Mouse (Mus musculus) gastrocnemius, adult 2 months (tissue): ENCODE results near the gene Mrpl35. TPM values are rescaled to one million over a fixed set of nuclear protein-coding genes. Genes with fewer than 3 reads are reported as not detected.

Experiments
- DNase-seq: peaks from one replicate; pipeline ENCODE4 v3.0.0; 2022
- H3K27ac ChIP-seq: fragments of 200-600 bp; 2 replicates; pipeline ENCODE4 v1.8.1; 2022; ENCODE audit warnings: mild to moderate bottlenecking
- H3K4me3 ChIP-seq: fragments of 200-600 bp; 2 replicates; pipeline ENCODE4 v1.8.1; 2022; ENCODE audit warnings: mild to moderate bottlenecking, moderate library complexity
- CTCF ChIP-seq: fragments of 200-600 bp; IDR thresholded peaks from 2 replicates; pipeline ENCODE4 v1.8.1; 2022; ENCODE audit warnings: antibody characterized with exemption, mild to moderate bottlenecking, moderate library complexity
- intact Hi-C: fragments of 180-260 bp; cut with DNase I; formaldehyde crosslinking; loops from one replicate; pipeline ENCODE4 v1.15.1; 2025
- total RNA-seq, 2 experiments: library from RNA; stranded (reverse); gene quantifications; 2 replicates each; pipeline ENCODE4 v1.2.3; 2021

The Mrpl35 gene
- total RNA-seq, 2 experiments from 2014 or later, result 41.0 to 43.0 TPM

DNA sequence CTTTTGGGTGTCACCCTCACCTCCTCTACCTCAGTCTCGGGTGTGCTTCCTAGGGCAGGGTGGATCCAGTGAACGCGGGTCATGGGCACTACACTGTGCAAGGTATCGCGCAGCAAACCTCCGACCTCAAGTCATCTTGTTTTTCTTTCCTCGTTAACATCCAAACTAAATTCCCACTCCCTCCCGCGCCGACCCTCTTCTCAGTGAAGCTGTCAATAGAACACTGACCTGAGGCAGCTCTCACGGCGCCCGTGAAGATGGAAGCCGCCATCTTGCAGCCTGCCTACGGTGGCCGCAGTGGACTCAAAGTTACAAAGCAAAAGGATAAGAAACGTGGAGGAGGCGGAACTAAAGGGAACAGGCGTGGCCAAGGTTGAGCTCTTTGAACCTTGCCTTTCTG, 3.3 kb downstream of the Mrpl35 start:
- Histone ChIP-seq H3K4me3 (peak overlapping the region; percentile 89), H3K27ac (peak overlapping the region; percentile 86)
- no peak for TF ChIP-seq CTCF
- DNase-seq, result peak; percentile 90
- intact Hi-C loops, result loop anchor here (10.0 kb wide), 1 partner anchor 979 kb away; the partner anchor contains the start of gene Eif2ak3

- no peak for DNase-seq
- intact Hi-C loops, result loop anchor here (10.0 kb wide), 1 partner anchor 978 kb away; the partner anchor contains the start of gene Eif2ak3
- peak overlapping the region; percentile 89 for H3K4me3 ChIP-seq
- H3K27ac ChIP-seq, result peak overlapping the region; percentile 86
- no peak for TF ChIP-seq CTCF
Observed at GRCm38 (mm10) chr6:71823085-71823484, 3.7 kb downstream of the Mrpl35 start.

DNA sequence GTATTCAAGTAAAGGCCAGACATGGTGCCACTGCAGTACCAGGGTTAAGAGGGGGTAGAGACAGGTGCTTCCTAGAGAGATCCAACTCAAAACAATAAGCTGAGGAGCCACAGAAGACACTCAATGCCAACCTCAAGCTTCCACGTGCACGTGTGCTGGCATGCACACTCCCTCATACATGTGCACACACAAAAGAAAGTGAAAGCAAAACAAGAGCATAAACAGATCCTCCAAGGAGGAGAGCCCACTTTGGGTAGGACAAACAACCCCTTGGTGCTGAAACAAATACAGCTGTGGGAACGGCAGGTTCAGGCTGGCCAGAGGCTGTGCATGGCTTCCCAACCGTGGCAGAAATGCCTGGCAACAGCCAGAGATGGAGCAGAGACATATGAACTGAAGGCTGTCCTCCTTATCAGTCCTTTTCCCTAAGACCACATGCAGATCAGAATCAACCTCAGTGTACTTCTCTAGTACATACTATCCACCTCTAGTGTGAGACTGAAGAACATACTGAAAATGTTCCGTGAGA, 6.9 kb downstream of the Mrpl35 start:
- no peak for DNase-seq
- Histone ChIP-seq H3K4me3 (no peak overlapping the region), H3K27ac (no peak overlapping the region)
- intact Hi-C loops, result loop anchor here (5.0 to 10.0 kb wide), 2 partner anchors 208 to 975 kb away; partner anchors contain the start of gene Eif2ak3
- TF ChIP-seq CTCF, result no peak

DNA sequence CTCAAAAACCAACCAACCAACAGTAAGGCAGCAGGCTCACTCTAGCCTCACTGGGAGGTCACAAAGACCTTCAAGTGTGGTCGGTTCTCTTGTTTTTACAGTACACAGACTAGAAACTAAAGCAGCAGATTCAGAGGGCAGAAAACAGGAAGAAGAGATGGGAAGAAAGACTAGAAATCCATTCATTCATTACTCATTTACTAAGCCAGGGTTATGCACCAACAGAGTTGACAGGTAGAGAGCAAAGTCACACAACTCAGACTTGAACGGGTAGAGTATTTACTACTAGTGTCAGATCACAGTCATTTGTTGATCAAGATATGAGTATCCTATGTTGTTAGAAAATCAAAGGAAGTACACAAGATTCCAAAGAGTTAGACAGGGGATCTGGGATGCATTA, 13.9 kb downstream of the Mrpl35 start:
- no peak overlapping the region for H3K4me3 ChIP-seq
- TF ChIP-seq CTCF, result no peak
- no peak for DNase-seq
- H3K27ac ChIP-seq, result no peak overlapping the region
- intact Hi-C loops, result no loop called here

GRCm38 (mm10) chr6:71809890-71810289, 16.9 kb downstream of the Mrpl35 start:
- Histone ChIP-seq H3K4me3 (no peak overlapping the region), H3K27ac (no peak overlapping the region; the same call in 1 of the 2 replicates)
- no peak for TF ChIP-seq CTCF
- intact Hi-C loops, result loop anchor here (5.0 to 10.0 kb wide), 3 partner anchors 315 to 653 kb away; partner anchors contain the start of gene Rnf103
- no peak for DNase-seq

- intact Hi-C loops, result loop anchor here (5.0 to 10.0 kb wide), 3 partner anchors 312 to 649 kb away; partner anchors contain the start of gene Rnf103
Observed at GRCm38 (mm10) chr6:71806713-71807112, 20.1 kb downstream of the Mrpl35 start.

DNA sequence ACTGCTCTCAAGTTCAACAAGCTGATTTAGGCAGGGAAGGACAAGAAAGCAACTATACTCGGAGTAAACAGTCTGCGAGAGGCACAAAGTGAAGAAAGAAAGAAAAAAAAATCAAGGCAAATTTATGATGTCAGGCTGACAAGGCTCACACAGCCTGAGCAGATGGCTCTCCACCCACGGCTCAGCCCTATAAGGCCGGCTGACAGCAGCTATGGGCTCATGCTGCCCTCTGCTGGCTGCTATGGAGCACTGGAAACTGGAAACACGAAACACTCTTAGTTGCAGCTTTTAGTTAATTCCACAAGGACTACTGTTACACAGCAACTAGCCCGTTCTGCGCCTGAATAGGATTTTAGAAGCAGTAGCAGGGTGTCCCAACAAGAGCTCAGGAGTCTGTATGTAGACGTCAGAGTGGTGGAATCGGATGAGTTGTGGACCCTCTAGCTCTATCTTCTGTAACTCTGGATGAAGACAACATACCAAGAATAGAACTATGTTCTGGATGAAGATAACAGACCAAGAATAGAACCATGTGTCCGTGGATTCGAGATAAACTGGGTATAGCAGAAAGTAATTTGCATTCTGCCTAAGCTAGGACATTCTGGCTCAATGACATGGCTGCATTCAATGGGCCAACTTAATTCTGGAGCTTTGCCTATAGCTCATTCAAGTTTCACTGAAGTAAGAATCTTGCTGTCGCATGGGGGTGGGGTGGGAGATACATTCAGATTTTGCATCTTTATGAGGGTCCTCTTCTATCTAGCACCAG, 22.5 kb downstream of the Mrpl35 start:
- no peak overlapping the region for H3K4me3 ChIP-seq
- peak; percentile 76 for DNase-seq
- H3K27ac ChIP-seq, result no peak overlapping the region
- TF ChIP-seq CTCF, result peak; percentile 98
- intact Hi-C loops, result loop anchor here (5.0 to 10.0 kb wide), 4 partner anchors 172 to 369 kb away; partner anchors contain the start of genes Kdm3a and Rnf103

More at GRCm38 (mm10) chr6:71806713-71807112, 20.1 kb downstream of the Mrpl35 start:
- H3K4me3 ChIP-seq, result no peak overlapping the region
- no peak overlapping the region for H3K27ac ChIP-seq
- DNase-seq, result no peak
- TF ChIP-seq CTCF, result no peak

DNA sequence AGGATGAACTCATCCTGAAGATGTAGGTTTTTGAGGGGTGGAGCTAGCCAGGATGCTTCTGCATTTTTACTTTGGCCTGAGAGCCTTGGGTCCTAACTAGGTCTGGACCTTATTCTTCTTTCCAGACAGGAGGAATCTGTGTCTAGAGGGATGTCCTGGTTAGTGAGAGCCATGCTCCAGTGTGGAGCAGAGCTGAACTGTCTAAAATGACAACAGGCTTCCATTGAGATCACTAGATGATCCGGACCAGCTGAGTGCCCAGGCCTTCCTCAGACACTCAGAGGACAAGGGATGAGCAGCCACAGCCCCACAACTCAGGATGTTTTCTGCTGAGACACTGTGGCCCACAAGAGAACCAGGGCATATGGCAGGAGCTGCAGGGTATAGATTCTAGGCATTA, 23.2 kb downstream of the Mrpl35 start:
- Histone ChIP-seq H3K27ac (no peak overlapping the region), H3K4me3 (no peak overlapping the region)
- no peak for DNase-seq
- no peak for TF ChIP-seq CTCF
- intact Hi-C loops, result loop anchor here (5.0 to 10.0 kb wide), 4 partner anchors 171 to 369 kb away; partner anchors contain the start of genes Kdm3a and Rnf103

- Histone ChIP-seq H3K27ac (no peak overlapping the region), H3K4me3 (no peak overlapping the region)
- no peak for TF ChIP-seq CTCF
- intact Hi-C loops, result loop anchor here (5.0 to 10.0 kb wide), 4 partner anchors 169 to 367 kb away; partner anchors contain the start of genes Kdm3a and Rnf103
- DNase-seq, result no peak
Observed at GRCm38 (mm10) chr6:71801714-71802094, 25.1 kb downstream of the Mrpl35 start.

DNA sequence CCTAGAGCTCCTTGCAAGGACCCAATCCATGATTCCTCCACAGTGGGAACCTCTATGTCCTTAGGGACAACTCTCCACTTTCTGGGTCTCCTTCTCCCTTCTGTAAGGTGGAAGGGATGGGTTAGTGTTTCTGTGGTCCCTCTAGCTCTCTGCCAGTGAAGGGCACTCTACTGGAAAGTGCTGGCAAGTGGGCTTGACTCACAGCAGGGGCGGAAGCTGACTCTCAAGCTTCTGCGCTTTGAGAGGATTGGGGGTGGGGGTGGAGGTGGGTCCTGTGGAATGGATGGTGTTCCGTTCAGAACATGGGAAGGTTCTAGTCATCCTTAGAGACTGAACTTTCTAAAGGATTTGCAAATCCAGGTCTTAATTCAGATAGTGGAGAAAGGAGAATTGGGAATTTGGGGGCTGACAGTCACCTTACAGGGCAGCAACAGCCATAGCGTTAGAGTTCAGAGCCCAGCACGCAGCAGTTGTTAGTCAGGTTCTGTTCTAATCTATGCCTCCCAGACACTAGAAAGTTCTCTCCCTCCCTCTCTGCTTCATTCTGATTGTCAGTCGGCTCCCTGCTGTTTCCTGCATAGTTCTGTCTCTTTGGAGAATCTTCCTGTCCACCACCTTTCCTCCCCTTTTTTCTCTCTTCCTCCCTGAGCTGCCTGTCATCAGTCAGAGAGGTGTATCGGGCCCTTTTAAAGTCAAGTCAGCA, 25.6 kb downstream of the Mrpl35 start:
- no peak overlapping the region for H3K27ac ChIP-seq
- DNase-seq, result no peak
- H3K4me3 ChIP-seq, result no peak overlapping the region
- TF ChIP-seq CTCF, result no peak
- intact Hi-C loops, result loop anchor here (5.0 to 10.0 kb wide), 4 partner anchors 169 to 366 kb away; partner anchors contain the start of genes Kdm3a and Rnf103

GRCm38 (mm10) chr6:71799391-71799790, 27.4 kb downstream of the Mrpl35 start:
- Histone ChIP-seq H3K27ac (no peak overlapping the region), H3K4me3 (no peak overlapping the region)
- intact Hi-C loops, result loop anchor here (5.0 kb wide), 1 partner anchor 637 kb away; no protein-coding TSS in a partner anchor
- no peak for TF ChIP-seq CTCF
- DNase-seq, result no peak

- TF ChIP-seq CTCF, result no peak
- Histone ChIP-seq H3K27ac (peak overlapping the region; percentile 68), H3K4me3 (no peak overlapping the region)
- peak; percentile 69 for DNase-seq
- intact Hi-C loops, result no loop called here
Observed at GRCm38 (mm10) chr6:71791771-71792170, 35.0 kb downstream of the Mrpl35 start.
